Mouse (Mus musculus) ES-E14 (cell line): Measurements from ENCODE around the gene Kcnj10.

Experiments
- HCFC1 ChIP-seq: IDR thresholded peaks from 2 replicates; pipeline ENCODE4 v1.6.1; 2012; ENCODE audit warnings: low read length, inconsistent platforms, borderline replicate concordance; ENCODE audit not compliant: insufficient read depth
- ZC3H11A ChIP-seq: IDR thresholded peaks from 2 replicates; pipeline ENCODE4 v1.6.1; 2012; ENCODE audit warnings: low read depth, mild to moderate bottlenecking, inconsistent platforms, low read length, borderline replicate concordance
- ZNF384 ChIP-seq: IDR thresholded peaks from 2 replicates; pipeline ENCODE4 v1.6.1; 2012; ENCODE audit warnings: low read depth, low read length, inconsistent platforms

DNA sequence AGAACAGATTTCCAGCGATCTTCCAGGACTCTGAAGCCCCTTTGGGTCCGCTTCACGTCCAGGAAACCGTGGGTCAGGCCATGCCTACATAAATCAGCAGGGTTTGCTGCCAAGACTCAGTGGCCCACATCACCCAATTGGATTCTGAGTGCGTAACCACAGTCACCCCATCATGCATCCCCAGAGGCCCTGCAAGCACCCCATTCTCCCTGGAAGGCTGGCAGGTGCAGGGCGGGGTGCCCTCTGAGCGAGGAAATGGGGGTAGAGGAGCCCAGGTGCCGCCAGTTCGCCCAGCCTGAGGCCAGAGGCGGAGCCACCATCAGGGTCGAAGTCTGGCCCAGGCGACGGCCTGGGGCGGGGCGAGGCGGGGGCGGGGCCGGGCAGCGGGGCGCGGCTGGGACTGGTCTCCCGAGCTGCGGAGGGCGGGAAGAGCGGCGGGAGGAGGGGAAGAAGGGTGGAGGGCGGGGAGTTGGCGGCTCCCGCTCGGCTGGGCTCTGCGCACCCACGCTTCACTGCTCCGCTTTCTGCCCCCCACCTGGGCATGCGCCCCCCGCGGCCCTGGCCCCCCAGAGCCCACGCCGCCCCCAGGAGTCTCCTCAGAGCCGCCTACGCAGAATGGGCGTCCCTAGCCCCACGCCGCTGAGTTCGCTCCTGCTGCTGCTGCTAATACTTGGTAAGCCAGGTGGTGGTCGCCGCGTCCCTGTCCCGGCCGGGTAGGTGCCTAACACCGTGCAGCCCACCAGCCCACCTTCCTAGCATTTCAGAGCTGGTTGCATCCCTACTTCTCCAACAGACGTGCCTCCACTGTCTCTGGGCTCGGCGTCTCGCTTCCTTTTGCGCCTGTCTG is 28.9 kb upstream of the Kcnj10 start:
- TF ChIP-seq HCFC1 (no peak), ZNF384 (no peak), ZC3H11A (no peak)
